Mouse (Mus musculus) effector memory CD4-positive, alpha-beta T cell, adult 5 months (primary cell): ENCODE data around the gene Cd79a. TPM values are rescaled to one million over a fixed set of nuclear protein-coding genes. Genes with fewer than 3 reads are reported as not detected.

Source experiments
- polyA plus RNA-seq: library from polyadenylated mRNA; unstranded; fragments of 100-300 nt; shearing (Covaris generic); gene quantifications from one replicate; pipeline ENCODE4 v1.2.1, GENCODE M21; 2017

The Cd79a gene
- 2.1 TPM for polyA plus RNA-seq

GRCm38 (mm10) chr7:24897224-24897623 is at the start of gene Cd79a:
TSS of gene Cd79a (plus strand) at chr7:24897381.

GRCm38 (mm10) chr7:24861913-24862312 is 35.3 kb upstream of the Cd79a start, which contains the start of gene Gm9844:
TSS of gene Gm9844 (plus strand) at chr7:24862213.

GRCm38 (mm10) chr7:24869532-24870165 is 27.5 kb upstream of the Cd79a start, which contains the start of the genes Lypd4 and Dmrtc2:
TSS of gene Lypd4 (minus strand) at chr7:24869941.
TSS of gene Dmrtc2 (plus strand) at chr7:24870057.

GRCm38 (mm10) chr7:24883896-24884692 is 13.1 kb upstream of the Cd79a start, which contains the start of gene Rps19:
TSS of gene Rps19 (plus strand) at chr7:24884371.

GRCm38 (mm10) chr7:24902630-24903443 is 5.7 kb downstream of the Cd79a start, which contains the start of gene Arhgef1:
TSS of gene Arhgef1 (plus strand) at chr7:24902912.

GRCm38 (mm10) chr7:24944257-24944950 is 47.2 kb downstream of the Cd79a start, which contains the start of gene Gm4881:
TSS of gene Gm4881 (minus strand) at chr7:24944494.

Other genes starting within 250 kb of the Cd79a start
- not detected for gene Tex101, start 220.7 kb upstream of the Cd79a start, polyA plus RNA-seq
- not detected for gene BC049730, start 188.1 kb upstream of the Cd79a start, polyA plus RNA-seq
- gene Gm4763, start 170.5 kb upstream of the Cd79a start, polyA plus RNA-seq = not detected
- not detected for gene Cd177, start 137.1 kb upstream of the Cd79a start, polyA plus RNA-seq
- gene Ceacam10, start 120.2 kb upstream of the Cd79a start, polyA plus RNA-seq = not detected
- 27.8 TPM for gene Gm9844, start 35.2 kb upstream of the Cd79a start, polyA plus RNA-seq
- not detected for gene Lypd4, start 27.4 kb upstream of the Cd79a start, polyA plus RNA-seq
- not detected for gene Dmrtc2, start 27.3 kb upstream of the Cd79a start, polyA plus RNA-seq
- 4,849 TPM for gene Rps19, start 13.0 kb upstream of the Cd79a start, polyA plus RNA-seq
- gene Arhgef1, start 5.5 kb downstream of the Cd79a start, polyA plus RNA-seq = 1,125 TPM
- not detected for gene Gm4881, start 47.1 kb downstream of the Cd79a start, polyA plus RNA-seq
- gene Rabac1, start 75.4 kb downstream of the Cd79a start, polyA plus RNA-seq = 808 TPM
- gene Atp1a3, start 108.6 kb downstream of the Cd79a start, polyA plus RNA-seq = 21.3 TPM
- gene Grik5, start 175.0 kb downstream of the Cd79a start, polyA plus RNA-seq = 2.6 TPM
- gene Zfp574, start 175.2 kb downstream of the Cd79a start, polyA plus RNA-seq = 27.5 TPM